Mouse (Mus musculus): ENCODE measurements around the gene Gm8113.
"Not testable (repeated sequence)": the region's sequence is repeated elsewhere in the genome, so short reads cannot be mapped to it uniquely, and the experiment has no call there.

The Gm8113 gene

GRCm38 (mm10) chr14:43924688-43925403 is at the start of gene Gm8113:
Gene Gm8113 (plus strand): TSS chr14:43925390.
- DNase-seq (ENCODE audit: low spot score) = peak; percentile 16

- not testable (repeated sequence) for DNase-seq (ENCODE audit: low spot score)
These were observed 49.8 kb upstream of the Gm8113 start, which contains the start of gene Ear1 for GRCm38 (mm10) chr14:43875417-43875816. Gene Ear1 (minus strand): TSS chr14:43875517.

- not testable (repeated sequence) for DNase-seq (ENCODE audit: low spot score)
These were observed 47.4 kb upstream of the Gm8113 start for GRCm38 (mm10) chr14:43877789-43878188.

GRCm38 (mm10) chr14:43879966-43880545 is 45.1 kb upstream of the Gm8113 start:
- not testable (repeated sequence) for DNase-seq (ENCODE audit: low spot score)

GRCm38 (mm10) chr14:43886235-43886634 is 39.0 kb upstream of the Gm8113 start:
- DNase-seq (ENCODE audit: low spot score) = not testable (repeated sequence)

GRCm38 (mm10) chr14:43891288-43891687 is 33.9 kb upstream of the Gm8113 start:
- DNase-seq (ENCODE audit: low spot score) = not testable (repeated sequence)

- DNase-seq (ENCODE audit: low spot score) = not testable (repeated sequence)
These were observed 29.8 kb upstream of the Gm8113 start for GRCm38 (mm10) chr14:43895357-43895756.

- DNase-seq (ENCODE audit: low spot score) = not testable (repeated sequence)
These were observed 26.6 kb upstream of the Gm8113 start for GRCm38 (mm10) chr14:43898577-43898976.

- DNase-seq (ENCODE audit: low spot score) = not testable (repeated sequence)
These were observed 7.0 kb upstream of the Gm8113 start for GRCm38 (mm10) chr14:43918214-43918613.

- DNase-seq (ENCODE audit: low spot score) = not testable (repeated sequence)
These were observed 1.7 kb upstream of the Gm8113 start, which contains the start of gene Ear10 for GRCm38 (mm10) chr14:43923459-43923858. Gene Ear10 (minus strand): TSS chr14:43923559.

GRCm38 (mm10) chr14:43925404-43925950 is 287 bp downstream of the Gm8113 start:
- DNase-seq (ENCODE audit: low spot score) = not testable (repeated sequence)

GRCm38 (mm10) chr14:43932991-43933390 is 7.8 kb downstream of the Gm8113 start:
- DNase-seq (ENCODE audit: low spot score) = peak; percentile 2

- DNase-seq (ENCODE audit: low spot score) = not testable (repeated sequence)
These were observed 8.2 kb downstream of the Gm8113 start for GRCm38 (mm10) chr14:43933399-43933798.

- DNase-seq (ENCODE audit: low spot score) = not testable (repeated sequence)
These were observed 28.2 kb downstream of the Gm8113 start for GRCm38 (mm10) chr14:43953382-43953781.

GRCm38 (mm10) chr14:43955074-43955473 is 29.9 kb downstream of the Gm8113 start:
- DNase-seq (ENCODE audit: low spot score) = not testable (repeated sequence)

GRCm38 (mm10) chr14:43956769-43957168 is 31.6 kb downstream of the Gm8113 start, which contains the start of gene Ang5:
Gene Ang5 (plus strand): TSS chr14:43957069.
- DNase-seq (ENCODE audit: low spot score) = not testable (repeated sequence)

All from ovary, postnatal 10 days (tissue).